Mouse (Mus musculus): Measurements from ENCODE around the gene Hba-x.
"Not testable (repeated sequence)": the region's sequence is repeated elsewhere in the genome, so short reads cannot be mapped to it uniquely, and the experiment has no call there.

The Hba-x gene

GRCm38 (mm10) chr11:32250880-32251763 is 25.1 kb upstream of the Hba-x start:
- no peak for DNase-seq (ENCODE audit: low spot score)

GRCm38 (mm10) chr11:32253121-32253520 is 23.1 kb upstream of the Hba-x start:
- DNase-seq (ENCODE audit: low spot score), result no peak

GRCm38 (mm10) chr11:32256146-32256545 is 20.1 kb upstream of the Hba-x start:
- DNase-seq (ENCODE audit: low spot score), result no peak

GRCm38 (mm10) chr11:32256566-32256965 is 19.6 kb upstream of the Hba-x start:
- no peak for DNase-seq (ENCODE audit: low spot score)

DNA sequence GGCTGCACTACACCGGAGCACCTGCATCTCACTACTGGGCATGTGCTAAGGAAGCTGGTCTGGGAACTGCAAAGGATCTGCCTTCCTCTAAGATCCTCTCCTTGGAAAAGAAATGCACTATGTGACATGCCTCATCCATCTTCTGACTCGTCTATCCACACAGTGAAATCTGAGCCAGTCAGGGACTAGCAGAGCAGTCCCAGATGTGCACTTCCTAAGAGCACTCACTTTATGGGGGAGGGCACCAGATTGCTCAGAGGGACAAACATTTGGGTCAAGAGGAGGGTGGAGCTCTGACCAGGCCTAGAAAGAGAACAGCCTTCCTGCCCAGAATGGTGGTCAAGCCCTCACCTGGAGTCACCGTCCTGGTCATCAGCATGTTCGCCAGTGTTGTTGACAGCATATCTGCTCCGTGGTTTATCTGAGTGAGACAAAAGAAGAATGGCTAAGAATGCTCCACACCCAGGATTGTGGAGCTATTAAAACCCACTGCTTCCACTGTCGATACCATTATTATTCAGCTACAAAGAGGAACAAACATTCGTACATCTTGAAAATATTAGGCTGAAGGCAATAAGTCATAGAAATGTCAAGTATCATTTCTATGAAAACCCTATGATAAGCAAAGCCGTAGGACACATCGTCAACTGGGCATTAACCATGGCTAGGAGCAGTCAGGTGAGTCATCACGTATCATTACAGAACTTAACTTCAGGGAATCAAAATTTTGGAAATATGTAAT is 13.4 kb upstream of the Hba-x start:
- no peak for DNase-seq (ENCODE audit: low spot score)

DNA sequence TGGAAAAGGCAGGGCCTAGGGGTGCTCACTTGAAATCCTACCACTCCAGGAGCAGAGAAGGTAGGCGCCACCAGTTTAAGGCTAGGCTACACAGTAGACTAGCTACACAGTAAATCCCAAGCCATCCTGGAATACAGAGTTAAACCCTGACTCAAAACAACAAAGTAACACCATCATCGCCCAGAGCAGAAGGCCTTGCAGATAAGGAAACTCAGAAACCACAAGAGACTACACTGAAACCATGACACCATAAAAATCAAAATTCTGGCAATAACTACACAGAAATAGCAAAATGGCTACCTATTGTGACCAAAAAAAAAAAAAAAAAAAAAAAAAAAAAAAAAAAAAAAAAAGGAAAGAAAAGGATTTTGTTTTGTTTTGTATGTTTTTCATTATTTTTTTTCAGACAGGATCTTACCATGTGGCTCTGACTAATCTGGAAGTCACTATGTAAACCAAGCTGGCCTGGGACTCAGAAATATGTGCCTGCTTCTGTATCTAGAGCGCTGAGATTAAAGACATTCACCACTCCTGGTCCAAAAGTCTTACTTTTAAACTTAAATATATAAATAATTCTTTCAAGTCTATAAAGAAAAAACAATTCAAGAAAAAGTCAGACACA is 11.0 kb upstream of the Hba-x start:
- no peak for DNase-seq (ENCODE audit: low spot score)

- DNase-seq (ENCODE audit: low spot score), result no peak
These were observed 10.0 kb upstream of the Hba-x start for GRCm38 (mm10) chr11:32266194-32266593.

GRCm38 (mm10) chr11:32266776-32267175 is 9.4 kb upstream of the Hba-x start:
- no peak for DNase-seq (ENCODE audit: low spot score)

GRCm38 (mm10) chr11:32267188-32267884 is 8.9 kb upstream of the Hba-x start, which contains the start of gene Nprl3:
Gene Nprl3, minus strand, starts transcription at chr11:32267707.
- peak; percentile 95 for DNase-seq (ENCODE audit: low spot score)

- no peak for DNase-seq (ENCODE audit: low spot score)
These were observed 8.2 kb upstream of the Hba-x start for GRCm38 (mm10) chr11:32267964-32268363.

DNA sequence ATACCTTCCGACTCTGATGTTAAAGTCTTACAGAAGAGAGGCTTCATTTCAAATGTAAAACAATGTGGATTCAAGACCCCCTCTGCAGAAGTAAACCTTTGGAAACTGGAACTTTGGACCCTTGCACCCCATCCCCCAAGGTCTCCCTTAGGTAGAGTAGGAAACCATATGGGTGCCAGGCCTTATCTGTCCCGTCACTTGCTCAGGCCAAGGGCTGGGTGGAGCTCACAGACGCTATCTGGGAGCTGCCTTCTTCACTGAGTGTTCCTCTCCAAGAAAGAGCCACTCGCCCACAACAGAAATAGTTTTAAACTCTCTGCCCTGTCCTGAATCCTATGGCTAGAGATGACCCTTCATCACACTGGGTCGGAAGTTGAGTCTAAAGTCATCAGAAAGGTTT is 7.2 kb upstream of the Hba-x start:
- DNase-seq (ENCODE audit: low spot score), result no peak

GRCm38 (mm10) chr11:32271178-32271577 is 5.0 kb upstream of the Hba-x start:
- no peak for DNase-seq (ENCODE audit: low spot score)

DNA sequence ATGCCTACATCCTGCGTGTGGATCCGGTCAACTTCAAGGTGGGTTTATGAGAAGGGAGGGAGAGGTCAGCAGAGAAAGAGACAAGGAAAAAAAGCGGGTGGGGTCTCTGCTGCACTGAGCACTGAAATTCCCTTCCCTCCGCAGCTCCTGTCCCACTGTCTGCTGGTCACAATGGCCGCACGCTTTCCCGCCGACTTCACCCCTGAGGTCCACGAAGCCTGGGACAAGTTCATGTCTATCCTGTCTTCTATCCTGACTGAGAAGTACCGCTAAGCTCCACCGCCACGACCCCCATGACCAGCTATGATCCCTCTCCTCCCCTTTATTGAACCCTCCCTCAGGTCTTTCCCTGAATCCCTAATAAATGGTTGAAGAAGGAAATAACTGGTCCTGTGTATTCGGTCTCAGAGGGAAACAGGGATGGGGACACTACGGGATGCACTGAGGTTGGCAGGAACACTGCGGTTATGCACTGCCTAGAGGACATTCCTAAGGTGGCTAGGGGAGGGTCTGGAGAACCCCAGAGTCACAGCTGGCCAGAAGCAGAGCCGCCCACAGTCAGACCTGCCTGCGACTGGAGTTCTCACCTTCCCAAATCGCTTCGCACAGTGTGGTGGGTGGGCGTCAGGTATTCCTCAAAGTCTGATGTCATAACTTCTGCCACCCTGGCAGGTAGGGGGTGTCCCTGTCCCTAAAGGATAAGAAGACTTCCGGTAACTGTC is 1.7 kb downstream of the Hba-x start:
- DNase-seq (ENCODE audit: low spot score), result no peak

DNA sequence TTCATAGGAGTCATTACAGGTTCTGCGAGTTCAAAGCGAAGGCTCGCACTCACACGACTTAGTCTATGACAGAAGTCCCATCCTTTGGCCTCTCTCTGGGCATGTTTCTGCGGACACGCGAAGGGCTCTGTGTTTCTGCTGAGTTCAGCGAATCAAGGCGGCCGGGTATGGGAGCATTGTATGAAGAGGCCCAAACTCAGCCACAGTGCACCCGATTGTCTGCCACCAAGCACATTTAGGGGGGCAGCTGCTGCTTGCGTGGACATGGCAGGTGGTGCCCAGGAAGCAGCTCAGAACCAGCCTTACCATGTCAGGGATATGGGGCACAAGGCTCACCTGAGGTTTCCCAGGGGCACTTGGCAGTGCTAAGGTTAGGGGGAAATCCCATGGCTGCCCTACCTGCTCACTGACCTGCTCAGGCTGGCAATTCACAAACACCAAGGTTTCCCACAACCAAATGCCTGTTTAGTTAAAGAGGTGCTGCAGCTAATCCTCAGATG is 2.3 kb downstream of the Hba-x start:
- DNase-seq (ENCODE audit: low spot score), result no peak

DNA sequence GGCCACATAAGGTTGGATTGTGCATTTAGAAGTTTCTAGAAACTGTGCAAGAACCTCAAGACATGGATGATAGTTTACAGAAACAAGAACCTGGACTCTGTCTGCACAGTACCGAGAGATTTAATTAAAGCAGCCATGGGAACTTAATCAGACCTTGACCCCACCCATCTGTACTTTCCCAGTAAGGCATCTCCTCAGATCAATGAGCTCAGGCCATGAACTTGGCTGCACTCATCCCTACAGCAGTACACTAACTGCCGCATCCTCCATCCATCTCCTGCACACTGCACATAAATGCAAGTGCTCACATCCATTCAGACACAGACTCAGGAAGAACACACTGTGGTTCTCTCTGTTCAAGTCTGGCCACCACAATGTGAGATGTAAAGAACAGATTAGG is 4.4 kb downstream of the Hba-x start:
- no peak for DNase-seq (ENCODE audit: low spot score)

GRCm38 (mm10) chr11:32281416-32282144 is 5.4 kb downstream of the Hba-x start:
- no peak for DNase-seq (ENCODE audit: low spot score)

- DNase-seq (ENCODE audit: low spot score), result not testable (repeated sequence)
These were observed 7.0 kb downstream of the Hba-x start, which contains the start of gene Hba-a1 for GRCm38 (mm10) chr11:32283091-32283777. Gene Hba-a1, plus strand, starts transcription at chr11:32283511.

GRCm38 (mm10) chr11:32284582-32284981 is 8.4 kb downstream of the Hba-x start:
- DNase-seq (ENCODE audit: low spot score), result not testable (repeated sequence)

DNA sequence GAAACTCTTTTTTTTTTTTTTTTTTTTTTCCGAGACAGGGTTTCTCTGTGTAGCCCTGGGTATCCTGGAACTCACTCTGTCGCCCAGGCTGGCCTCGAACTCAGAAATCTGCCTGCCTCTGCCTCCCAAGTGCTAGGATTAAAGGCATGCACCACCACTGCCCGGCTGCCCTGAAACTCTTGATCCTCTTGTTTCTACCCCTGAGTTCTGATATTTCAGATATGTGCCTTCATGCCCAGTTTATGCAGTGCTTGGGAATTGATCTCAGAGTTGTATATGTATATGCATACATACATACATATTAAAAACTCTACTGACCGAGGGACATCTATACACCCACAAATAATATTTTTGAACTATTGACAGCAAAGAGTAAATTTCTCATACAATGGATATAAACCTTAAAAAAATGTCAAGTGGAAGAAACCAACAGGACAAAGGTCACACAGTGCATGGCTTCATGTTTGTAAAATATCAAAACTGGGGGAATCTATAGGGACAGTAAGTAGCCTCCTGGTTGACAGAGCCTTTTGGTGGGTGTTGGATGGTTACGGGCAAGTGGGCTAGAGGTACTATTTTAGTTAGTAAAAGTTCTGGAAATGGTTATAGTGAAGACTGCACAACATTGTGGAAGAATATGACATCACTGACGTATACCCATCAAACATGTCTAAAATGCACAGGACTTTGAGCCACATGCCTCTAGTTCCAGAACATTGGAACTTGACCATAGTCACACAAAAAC is 9.0 kb downstream of the Hba-x start:
- DNase-seq (ENCODE audit: low spot score), result no peak

All from urinary bladder, postnatal 25 days (tissue).